Mouse (Mus musculus): ENCODE results near the gene Sox4.

The Sox4 gene

GRCm38 (mm10) chr13:28947740-28948441 lies 5.6 kb downstream of the Sox4 start:
- in situ Hi-C loops (cut with MboI): no loop called here

GRCm38 (mm10) chr13:28946565-28947135 lies 6.9 kb downstream of the Sox4 start:
- in situ Hi-C loops (cut with MboI): no loop called here

- in situ Hi-C loops (cut with MboI): no loop called here
Observed at GRCm38 (mm10) chr13:28945681-28946080, 7.8 kb downstream of the Sox4 start.

GRCm38 (mm10) chr13:28942926-28943325 lies 10.6 kb downstream of the Sox4 start:
- in situ Hi-C loops (cut with MboI): no loop called here

GRCm38 (mm10) chr13:28941983-28942630 lies 11.4 kb downstream of the Sox4 start:
- in situ Hi-C loops (cut with MboI): no loop called here

GRCm38 (mm10) chr13:28933375-28933774 lies 20.1 kb downstream of the Sox4 start:
- in situ Hi-C loops (cut with MboI): no loop called here

GRCm38 (mm10) chr13:28931776-28932175 lies 21.7 kb downstream of the Sox4 start:
- in situ Hi-C loops (cut with MboI): no loop called here

- in situ Hi-C loops (cut with MboI): no loop called here
Observed at GRCm38 (mm10) chr13:28931266-28931665, 22.2 kb downstream of the Sox4 start.

- in situ Hi-C loops (cut with MboI): no loop called here
Observed at GRCm38 (mm10) chr13:28930364-28930763, 23.1 kb downstream of the Sox4 start.

- in situ Hi-C loops (cut with MboI): no loop called here
Observed at GRCm38 (mm10) chr13:28929936-28930335, 23.6 kb downstream of the Sox4 start.

- in situ Hi-C loops (cut with MboI): no loop called here
Observed at GRCm38 (mm10) chr13:28923136-28923535, 30.4 kb downstream of the Sox4 start.

- in situ Hi-C loops (cut with MboI): no loop called here
Observed at GRCm38 (mm10) chr13:28917379-28918250, 35.9 kb downstream of the Sox4 start.

GRCm38 (mm10) chr13:28913656-28914055 lies 39.9 kb downstream of the Sox4 start:
- in situ Hi-C loops (cut with MboI): no loop called here

GRCm38 (mm10) chr13:28906981-28907380 lies 46.5 kb downstream of the Sox4 start:
- in situ Hi-C loops (cut with MboI): no loop called here
